Mouse (Mus musculus): Measurements from ENCODE around the gene Chrna9.

DNA sequence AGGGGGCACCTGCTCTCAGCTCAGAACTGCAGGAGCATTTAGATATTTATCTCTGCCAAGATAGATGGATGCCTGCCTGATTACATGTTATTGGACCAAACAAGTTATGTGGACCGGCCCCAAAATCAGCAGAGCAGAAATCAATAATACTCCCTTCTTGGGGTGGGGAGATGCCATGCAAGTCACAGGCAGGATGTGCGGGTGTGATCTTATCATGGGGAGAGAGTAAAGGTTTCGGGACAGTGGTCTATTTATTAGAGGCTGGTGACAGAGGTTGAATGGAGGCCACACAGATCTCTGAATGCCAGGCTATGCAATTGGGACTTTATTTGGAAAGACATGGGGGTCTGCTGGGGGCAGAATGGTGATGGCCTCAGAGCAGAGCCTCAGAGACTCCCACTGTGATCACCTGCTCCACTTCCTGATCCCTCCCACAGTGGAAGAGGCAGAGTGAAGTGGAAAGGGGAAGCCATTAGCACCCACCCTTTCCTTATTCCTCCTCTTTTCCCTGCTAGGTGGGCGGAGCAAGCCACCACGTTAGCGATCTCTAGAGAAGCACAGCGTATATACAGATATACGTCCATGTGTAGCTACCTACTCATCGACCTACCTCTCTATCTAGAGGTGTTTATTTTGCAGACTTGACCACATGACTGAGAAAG lies 13.1 kb upstream of the Chrna9 start:
- TF ChIP-seq EP300 (IDR thresholded peaks at IDR 0.05; ENCODE audit: low read depth) (no peak), CTCF (IDR thresholded peaks at IDR 0.05; ENCODE audit: low read depth) (no peak)
